Mouse (Mus musculus) kidney, adult 18-20 months (tissue): ENCODE data around the gene S100a7a.
A peak's percentile ranks its signal among the peaks of the same experiment; 100 is the strongest.

ENCODE experiments used
- DNase-seq: peaks from one replicate; pipeline ENCODE4 v3.0.0; 2021

S100a7a gene

GRCm38 (mm10) chr3:90629298-90629697 is 24.5 kb upstream of the S100a7a start:
- DNase-seq, result no peak

- DNase-seq, result no peak
These were observed 21.8 kb upstream of the S100a7a start for GRCm38 (mm10) chr3:90631984-90632383.

GRCm38 (mm10) chr3:90638511-90639275 is 15.1 kb upstream of the S100a7a start:
- DNase-seq, result no peak

- peak; percentile 27 for DNase-seq
These were observed 14.2 kb upstream of the S100a7a start for GRCm38 (mm10) chr3:90639511-90640154.

- no peak for DNase-seq
These were observed 12.8 kb upstream of the S100a7a start for GRCm38 (mm10) chr3:90640981-90641380.

- peak; percentile 62 for DNase-seq
These were observed 9.6 kb upstream of the S100a7a start for GRCm38 (mm10) chr3:90644220-90644619.

- no peak for DNase-seq
These were observed 6.5 kb upstream of the S100a7a start for GRCm38 (mm10) chr3:90647291-90647690.

- DNase-seq, result no peak
These were observed 4.8 kb upstream of the S100a7a start for GRCm38 (mm10) chr3:90648981-90649380.

- DNase-seq, result no peak
These were observed 4.0 kb upstream of the S100a7a start for GRCm38 (mm10) chr3:90649832-90650231.

- peak; percentile 70 for DNase-seq
These were observed 824 bp upstream of the S100a7a start for GRCm38 (mm10) chr3:90652878-90653508.

- no peak for DNase-seq
These were observed 3.6 kb downstream of the S100a7a start for GRCm38 (mm10) chr3:90657405-90657804.

GRCm38 (mm10) chr3:90659364-90660044 is 5.7 kb downstream of the S100a7a start:
- no peak for DNase-seq

- DNase-seq, result no peak
These were observed 10.4 kb downstream of the S100a7a start for GRCm38 (mm10) chr3:90664219-90664618.

GRCm38 (mm10) chr3:90668846-90669245 is 15.0 kb downstream of the S100a7a start, which contains the start of gene S100a8:
TSS of gene S100a8 (plus strand) at chr3:90668978.
- DNase-seq, result no peak

GRCm38 (mm10) chr3:90678656-90679055 is 24.8 kb downstream of the S100a7a start:
- no peak for DNase-seq

GRCm38 (mm10) chr3:90683929-90684328 is 30.1 kb downstream of the S100a7a start:
- no peak for DNase-seq

GRCm38 (mm10) chr3:90686835-90687234 is 33.0 kb downstream of the S100a7a start:
- no peak for DNase-seq

GRCm38 (mm10) chr3:90693496-90693895 is 39.7 kb downstream of the S100a7a start:
- no peak for DNase-seq

GRCm38 (mm10) chr3:90695613-90696012 is 41.8 kb downstream of the S100a7a start, which contains the start of gene S100a9:
TSS of gene S100a9 (minus strand) at chr3:90695721.
- DNase-seq, result no peak

GRCm38 (mm10) chr3:90702244-90702643 is 48.4 kb downstream of the S100a7a start:
- DNase-seq, result no peak
